Mouse (Mus musculus): ENCODE measurements around the gene Efhc1.

The Efhc1 gene

DNA sequence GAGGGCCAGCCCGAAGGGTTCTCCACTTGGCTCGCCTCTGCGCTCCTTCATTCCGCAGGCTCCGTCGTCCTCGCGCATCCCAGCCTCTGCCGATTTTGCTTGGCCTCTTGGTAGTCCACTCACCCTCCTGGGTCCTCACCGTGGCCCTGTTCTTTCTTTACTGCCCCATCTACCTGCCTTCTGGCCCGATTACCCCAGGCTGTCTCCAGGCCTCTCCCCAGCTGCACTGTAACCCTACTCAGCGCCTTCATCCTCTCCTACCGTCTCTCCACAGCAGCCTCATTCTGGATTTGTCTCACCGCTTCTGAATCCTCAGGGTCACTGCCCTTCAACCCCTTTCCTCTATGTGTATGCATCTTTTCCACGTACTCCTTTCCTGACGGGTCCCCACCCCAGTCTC lies 373 bp downstream of the Efhc1 start:
- no peak for DNase-seq (ENCODE audit: low spot score)

DNA sequence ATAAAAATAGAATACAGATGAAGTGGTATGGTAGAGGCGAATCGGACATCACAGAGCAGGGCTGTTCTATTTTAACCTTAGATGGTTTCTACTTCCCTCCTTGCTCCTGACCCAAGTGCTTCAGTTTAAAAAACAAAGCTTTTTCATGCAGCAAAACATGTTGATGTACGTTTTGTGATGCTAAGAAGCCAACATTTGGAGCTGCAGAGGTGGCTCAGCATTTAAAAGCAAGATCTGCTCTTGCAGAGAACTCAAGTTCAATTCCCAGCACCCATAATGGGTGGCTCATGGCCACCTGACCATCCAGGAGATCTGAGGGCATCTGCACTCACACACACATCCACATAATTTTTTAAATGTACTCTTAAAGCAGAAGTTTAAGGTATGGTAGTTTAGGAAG lies 3.5 kb downstream of the Efhc1 start:
- DNase-seq (ENCODE audit: low spot score): no peak

DNA sequence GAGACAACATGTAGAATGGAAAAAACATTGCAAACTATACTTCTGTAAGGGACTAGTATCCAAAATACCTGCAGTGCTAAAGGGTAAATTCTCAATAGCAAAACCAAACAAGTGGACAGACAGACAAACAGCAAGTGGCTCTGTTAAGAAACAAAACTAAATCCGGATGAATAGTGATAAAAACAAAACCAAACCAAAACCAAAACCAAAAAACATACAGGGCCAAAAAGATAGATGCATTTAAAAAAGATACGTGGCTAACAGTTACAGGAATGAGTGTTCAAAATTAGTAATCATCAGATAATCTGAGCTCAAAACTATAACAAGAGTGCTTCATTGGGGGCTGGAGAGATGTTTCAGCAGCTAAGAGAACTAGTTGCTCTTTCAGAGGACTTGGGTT lies 18.2 kb downstream of the Efhc1 start:
- DNase-seq (ENCODE audit: low spot score): no peak

DNA sequence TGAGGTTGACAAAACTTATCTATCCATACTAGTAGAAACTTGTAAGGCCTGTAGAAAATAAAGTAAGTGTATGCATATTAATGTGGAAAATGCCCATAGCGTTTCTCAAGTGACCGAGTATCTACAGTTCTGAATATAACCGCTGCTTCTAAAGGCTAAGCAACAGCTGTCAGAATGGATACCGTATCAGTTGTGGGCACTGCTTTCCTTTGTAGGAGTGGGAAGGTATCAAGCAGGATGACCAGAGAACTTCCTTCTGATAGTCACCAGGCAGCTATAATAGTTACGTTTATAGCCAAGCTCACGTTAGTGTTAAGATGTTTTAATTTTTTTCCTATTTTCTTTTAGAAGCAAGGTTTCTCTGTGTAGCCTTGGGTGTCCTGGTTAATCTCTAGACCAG lies 22.0 kb downstream of the Efhc1 start:
- DNase-seq (ENCODE audit: low spot score): no peak

DNA sequence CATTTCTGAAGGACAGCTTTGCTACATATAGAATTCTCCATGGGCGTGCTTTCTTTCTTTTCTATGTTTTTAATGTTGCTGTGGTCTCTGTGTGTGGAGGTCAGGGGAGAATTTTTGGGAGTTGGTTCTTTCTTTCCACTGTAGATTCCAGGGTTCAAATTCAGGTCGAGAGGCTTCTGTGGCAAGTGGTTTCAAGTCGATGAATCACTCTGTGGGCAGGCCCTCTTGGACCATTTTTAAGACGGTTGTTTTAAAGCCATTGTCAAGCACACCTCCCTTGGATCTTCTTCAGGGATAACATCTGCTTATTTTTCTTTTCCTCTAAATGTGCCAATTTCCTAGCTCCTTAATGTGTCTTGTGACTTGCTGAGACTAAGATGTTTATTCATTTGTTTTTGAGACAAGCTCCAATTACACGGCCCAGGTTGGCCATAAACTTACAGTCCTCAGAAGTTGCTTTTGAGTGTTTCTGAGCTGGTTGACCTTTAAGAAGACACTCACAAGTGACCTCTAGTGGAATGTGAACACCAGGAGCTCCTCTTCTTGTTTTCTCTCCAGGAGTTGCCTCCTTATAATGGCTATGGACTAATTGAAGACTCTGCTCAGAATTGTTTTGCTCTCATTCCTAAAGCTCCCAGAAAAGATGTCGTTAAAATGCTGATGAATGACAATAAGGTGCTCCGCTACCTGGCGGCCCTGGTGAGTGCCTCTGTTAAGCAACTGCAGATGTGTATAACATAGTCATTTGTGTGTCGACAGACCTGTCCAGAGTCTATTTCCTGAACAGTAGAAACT lies 23.1 kb downstream of the Efhc1 start:
- no peak for DNase-seq (ENCODE audit: low spot score)

DNA sequence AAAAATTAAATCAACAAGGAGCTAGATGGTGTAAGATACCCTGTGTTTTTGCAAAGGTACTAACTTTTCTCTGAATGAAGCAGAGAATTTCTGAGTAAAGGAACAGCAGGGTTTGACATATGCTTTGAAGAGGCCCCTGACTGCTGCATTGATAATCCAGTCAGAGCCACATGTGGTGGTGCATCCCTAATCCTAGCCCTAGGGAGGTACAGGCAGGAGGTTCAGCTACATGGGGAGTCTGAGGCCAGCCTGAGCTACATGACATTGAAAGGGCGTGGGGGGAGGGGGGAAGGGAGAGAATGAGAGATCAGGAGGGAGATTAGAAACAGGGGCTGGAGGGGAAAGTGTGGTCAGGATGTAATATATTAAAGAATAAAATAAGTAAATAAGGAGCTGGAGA lies 29.1 kb downstream of the Efhc1 start:
- no peak for DNase-seq (ENCODE audit: low spot score)

DNA sequence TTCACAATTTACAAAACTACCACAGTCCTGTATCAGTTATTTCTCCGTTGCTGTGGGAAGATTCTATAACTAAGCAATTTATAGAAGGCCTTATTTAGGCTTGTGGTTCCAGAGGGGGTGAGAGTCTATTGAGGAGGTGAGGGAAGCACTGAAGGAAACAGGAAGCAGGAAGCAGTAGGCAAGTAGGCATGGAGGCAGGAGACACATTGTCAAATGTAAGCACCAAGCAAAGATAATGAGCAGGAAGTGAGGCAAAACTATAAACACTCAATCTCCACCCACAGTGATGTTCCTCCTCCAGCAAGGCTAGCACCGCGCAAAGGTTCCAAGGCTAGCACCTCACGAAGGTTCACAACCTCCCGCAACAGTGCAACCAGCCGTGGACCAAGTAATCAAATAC lies 30.3 kb downstream of the Efhc1 start:
- no peak for DNase-seq (ENCODE audit: low spot score)

DNA sequence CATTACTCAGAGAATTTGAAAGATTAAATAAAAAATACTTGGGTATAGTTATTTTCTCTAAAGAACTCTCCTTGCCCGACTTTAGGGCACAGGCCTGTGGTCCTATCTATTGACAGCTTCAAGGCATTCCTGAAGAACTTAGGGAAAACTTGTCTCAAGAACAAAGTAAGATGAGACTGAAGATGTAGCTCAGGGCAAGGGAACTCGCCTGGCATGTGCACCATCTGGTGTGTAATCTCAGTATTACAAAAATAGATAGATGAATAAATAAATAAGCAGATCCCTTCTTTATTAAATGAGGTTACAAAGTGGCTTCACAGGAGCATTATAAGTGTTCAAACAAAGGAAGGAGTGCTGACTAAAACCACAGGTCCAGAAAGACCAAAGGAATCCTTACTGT lies 32.7 kb downstream of the Efhc1 start:
- DNase-seq (ENCODE audit: low spot score): no peak

DNA sequence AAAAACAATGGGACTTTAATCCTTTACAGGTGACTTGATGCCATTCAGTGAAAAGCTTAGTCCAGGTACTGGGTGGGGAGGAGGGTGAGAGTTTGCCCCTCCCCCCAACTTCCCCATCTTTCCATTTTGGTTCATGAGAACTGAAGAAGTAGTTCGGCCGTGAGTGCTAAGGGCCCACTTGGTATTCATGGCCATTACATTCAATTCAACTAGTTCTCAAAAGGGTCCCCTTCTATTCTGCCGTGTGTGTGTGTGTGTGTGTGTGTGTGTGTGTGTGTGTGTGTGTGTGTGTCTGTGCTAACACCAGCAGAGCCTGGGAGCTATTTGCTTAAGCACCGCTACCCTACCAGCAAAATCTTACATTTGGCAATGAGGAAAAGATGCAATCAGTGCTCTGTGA lies 33.2 kb downstream of the Efhc1 start:
- no peak for DNase-seq (ENCODE audit: low spot score)

DNA sequence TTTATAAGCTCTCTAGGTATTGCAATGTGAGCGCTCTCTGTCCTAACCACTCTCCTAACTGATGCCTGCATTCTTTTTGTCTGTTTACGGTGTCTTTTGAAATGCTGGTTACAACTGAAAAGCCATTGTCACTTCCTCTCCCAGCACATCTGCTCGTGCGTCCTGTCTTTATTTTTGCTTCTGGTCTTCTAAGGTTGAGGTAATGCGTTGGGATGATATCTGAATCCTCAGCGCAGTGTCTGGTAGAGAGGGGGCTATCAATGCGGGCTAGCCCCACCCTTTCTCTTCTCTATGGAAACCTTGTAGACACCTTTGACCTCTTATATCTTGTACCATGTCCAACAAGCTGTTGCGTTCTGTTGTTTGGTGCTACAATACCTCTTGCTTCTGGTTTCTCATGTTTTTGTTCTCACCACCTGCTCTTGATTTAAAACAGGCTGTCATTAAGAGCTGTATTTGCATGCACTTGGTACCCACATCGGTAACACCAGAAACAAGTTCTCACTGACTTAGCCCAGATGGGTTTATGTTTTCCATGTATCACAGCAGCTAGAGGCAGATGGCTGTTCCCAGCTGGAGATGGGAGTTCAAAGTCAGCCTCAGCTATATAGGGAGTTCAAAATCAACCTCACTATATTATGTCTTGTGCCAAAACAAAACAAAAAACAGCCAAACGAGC lies 35.1 kb downstream of the Efhc1 start:
- no peak for DNase-seq (ENCODE audit: low spot score)

DNA sequence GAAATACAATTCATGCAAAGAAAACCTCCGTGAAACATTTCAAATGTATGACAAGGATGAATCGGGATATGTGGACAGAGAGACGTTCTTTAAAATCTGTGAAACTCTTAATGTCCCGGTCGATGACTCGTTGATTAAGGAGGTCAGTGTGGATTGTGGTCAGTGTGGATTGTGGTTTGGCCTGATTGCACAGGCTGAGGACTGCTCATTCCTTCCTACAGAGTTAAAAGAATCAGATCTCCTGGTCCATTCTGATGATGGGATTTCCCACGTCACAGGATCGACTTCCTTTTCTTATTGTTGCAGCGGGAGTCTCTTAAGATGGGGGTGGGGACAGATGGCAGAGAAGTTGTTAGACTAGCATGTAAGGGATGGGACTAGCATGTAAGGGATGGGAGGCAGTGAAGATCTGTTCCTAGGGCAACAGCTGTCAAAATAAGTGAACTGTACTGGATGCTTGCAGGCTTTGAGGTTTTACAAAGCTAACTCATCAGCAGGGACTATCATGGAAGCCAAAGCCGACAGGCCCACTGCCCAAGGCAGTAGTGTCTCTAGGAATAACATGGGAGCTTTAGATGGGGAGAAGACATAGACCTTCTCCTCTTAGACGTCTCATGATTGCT lies 38.1 kb downstream of the Efhc1 start:
- DNase-seq (ENCODE audit: low spot score): no peak

DNA sequence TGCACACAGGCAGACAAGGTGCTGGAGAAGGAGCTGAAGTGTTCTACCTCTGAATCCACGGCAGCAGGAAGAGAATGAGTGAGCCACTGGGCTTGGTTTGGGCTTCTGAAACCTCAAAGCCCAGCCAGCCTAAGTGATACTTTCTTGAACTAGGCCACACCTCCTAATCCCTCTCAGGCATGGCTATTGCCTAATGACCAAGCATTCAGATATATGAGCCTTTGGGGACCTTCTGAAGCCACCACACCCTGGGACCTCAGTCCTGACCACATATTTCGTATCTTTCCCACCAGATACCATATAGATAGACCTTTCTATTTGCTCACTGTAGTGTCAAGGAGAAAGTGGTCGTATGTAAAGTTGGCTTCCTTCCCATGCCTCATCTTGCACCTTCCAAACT lies 42.3 kb downstream of the Efhc1 start:
- no peak for DNase-seq (ENCODE audit: low spot score)

DNA sequence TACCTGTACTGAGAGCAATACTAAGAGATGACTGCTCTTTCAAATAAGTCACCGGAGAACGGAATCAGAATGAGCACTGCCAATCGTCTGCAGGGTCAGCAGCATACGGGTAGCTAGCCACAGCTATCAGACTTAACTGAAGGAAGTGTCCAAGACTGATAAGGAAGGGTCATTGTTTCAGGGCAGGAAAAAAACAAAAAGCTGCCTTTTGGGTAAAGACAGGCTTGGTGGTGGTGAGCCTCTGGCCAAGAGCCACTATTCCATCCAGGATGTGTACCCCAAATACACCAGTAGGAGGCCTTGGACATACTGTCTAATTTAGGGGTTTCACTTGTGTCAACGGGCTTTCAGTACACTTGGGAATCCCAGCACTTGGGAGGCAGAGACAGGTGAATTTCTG lies 42.9 kb downstream of the Efhc1 start:
- no peak for DNase-seq (ENCODE audit: low spot score)

DNA sequence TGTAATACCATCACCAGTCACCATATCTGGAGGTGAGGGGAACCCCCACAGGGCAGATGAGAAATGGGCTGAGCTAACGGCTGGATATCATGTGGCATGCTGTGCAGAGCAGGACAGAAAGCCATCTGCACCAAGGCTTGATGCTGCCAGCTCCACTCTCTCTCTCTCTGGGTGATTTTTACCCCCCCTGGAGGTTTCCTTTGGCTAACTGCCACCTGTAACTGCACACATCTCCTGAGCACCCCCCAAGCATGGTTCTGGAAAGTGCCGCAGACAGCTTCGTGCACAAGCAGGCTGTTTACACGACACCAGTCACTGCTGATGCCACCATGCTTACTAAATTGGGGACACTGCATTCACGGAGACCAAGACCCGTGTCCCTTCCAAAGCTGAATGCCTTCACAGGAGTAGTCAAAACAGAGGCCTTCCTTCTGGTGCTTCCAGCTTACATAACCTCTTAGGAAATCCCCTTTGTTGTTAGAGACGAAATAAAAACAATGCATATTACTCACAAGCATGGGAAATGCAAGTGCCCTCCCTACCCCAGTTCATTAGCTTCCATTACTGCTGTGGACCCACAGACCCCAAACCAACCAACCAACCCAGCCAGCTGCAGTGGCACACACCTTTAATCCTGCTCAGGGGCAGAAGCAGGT lies 44.0 kb downstream of the Efhc1 start:
- DNase-seq (ENCODE audit: low spot score): no peak

DNA sequence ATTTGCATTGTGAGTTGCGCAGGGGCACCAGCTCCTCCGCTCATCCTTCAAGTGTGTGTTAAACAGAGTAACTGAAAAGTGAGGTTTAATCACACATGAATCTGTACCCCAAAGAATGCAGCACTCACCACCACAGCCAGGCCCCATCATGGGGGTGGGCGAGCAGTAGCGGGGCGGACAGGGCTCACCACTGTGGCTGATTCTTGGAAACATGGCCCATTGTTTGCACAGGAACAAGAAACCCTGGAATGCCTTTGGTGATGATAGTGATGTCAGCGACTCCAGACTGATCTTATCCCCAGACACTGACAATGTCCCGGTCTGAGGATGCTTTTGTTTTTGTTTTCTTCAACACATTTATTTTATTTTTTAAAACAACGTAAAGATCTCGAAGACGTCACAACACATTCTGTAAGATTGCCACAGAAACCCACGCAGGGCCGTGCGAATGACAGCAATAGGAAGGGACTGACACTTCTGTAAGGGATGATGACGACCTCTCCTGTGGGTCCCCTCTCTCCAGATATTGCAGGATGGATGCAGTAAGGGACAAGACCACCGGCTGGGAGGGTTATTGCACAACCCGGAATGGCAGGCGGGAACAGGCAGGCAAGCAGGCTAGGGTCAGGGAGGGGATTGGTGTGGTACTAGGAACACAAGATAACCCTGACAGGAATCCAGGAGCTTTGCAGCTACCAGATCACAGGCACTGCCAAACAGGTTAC lies 45.3 kb downstream of the Efhc1 start:
- no peak for DNase-seq (ENCODE audit: low spot score)

DNA sequence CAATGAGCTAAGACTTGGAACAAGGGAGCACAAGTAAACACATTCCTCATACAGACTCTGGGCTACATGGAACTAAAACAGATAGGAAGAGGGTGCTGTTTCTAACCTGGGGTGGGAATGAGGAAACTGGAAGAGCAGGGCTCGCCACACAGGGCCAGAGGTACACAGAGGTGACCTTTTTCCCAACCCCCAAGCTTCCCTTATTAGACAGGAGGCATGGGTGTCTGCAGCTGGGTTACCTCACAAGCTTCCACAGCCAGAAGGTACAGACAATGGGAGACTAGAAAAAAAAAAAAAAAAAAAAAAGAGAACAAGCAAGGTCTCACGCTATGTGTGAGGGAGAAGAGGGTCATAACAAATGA lies 45.9 kb downstream of the Efhc1 start:
- no peak for DNase-seq (ENCODE audit: low spot score)

DNA sequence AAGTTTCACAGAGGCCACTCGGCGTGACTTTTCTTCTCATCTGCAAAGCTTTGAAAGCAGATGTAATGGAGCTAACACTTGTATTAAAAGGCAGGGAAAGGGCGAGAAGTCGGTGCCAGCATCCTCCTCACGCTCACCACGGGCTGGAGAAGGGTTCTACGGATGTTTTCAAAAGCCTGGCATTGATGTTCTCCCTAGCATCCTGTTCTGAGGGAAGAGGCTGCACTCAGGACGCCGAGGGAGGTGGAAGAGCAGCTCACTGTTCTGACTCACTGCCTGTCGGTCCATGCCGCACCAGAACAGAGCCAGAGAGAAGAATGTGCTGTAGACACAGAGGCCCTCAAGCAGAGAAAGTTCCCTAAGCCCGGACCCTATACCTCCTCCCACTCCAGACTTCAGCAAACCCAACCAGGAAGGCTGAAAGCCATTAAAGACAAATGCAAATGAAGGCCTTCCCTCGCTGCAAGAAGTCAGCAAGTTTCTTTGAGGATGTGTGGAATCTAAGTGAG lies 46.5 kb downstream of the Efhc1 start:
- no peak for DNase-seq (ENCODE audit: low spot score)

DNA sequence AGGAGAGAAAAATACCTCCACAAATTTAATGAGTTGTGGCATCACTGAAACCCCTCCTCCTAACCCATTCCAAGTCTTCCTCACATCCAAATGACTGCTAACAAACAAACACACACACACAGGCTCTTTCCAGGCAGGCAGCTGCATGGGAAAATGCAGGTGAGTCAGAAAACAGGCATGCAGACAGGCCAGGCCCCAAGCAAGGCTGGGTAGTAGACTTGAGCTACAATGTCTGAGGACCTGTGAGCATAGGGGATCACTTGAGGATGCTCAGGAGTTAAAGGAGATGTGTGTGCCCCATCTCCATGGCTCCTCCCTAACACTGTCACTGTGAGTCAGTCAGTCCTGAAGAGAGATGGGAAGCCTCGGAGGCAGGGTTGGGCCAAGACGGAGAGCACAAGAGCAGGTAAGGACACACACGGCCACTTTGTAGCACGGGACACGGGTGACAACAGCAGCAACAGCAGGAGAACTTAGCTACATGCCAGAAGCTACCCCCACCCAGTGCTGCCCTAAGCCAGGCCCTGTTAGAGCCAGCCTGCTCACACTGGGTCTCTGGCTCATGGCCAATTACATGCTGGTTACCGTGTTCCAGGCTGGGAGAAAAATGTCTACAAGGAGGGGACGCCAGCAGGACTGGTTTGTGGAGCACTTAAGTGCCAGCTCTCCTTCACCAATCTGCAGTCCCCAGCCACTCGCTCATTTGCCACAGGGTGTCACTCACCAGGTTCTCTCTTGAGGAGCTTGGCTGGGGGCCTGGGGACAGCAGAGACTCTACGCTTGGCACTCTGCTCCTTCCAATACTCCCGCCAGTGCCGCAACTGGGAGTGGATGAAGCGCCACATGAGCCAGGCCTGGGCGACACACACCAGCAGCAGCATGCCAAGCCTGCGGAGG lies 51.1 kb downstream of the Efhc1 start:
- no peak for DNase-seq (ENCODE audit: low spot score)

DNA sequence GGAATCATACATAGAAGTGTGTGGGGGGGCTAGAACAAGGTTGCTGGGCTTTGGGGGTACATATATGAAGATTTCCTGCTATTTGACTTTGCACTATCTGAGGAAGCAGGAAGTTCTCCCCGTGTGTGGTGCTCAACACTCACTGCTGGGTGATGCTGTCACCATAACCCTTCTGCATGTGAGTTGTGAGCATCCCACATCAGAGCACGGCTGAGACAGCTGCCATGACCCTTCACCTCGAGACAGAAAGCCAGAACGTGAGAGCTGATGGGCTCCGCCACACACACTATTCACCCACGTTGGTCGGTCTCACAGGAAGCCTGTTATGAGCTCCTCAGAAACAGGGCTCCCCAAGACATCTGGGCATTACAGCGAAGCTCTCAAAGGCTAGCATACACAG lies 53.2 kb downstream of the Efhc1 start:
- no peak for DNase-seq (ENCODE audit: low spot score)

DNA sequence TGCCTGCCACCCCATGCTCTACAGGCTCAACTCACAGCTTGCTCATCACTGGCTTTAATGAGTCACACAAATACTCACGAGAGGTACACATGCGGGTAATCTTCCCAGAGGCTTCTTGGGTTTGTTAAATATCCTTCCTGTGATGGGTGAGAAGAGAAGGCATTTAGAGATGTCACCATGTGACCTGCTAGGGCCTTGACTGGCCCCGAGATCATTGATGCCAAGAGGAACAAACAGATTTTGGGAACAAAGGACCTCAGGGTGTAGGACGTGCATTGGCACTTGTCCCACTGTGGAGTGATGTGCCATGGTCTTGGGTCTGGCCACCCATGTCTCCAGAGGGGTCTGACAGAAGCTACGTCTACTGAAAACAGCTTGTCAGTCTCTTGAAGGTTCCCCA lies 55.3 kb downstream of the Efhc1 start:
- DNase-seq (ENCODE audit: low spot score): no peak
